Mouse (Mus musculus): ENCODE data around the gene Slc38a1. TPM values are rescaled to one million over a fixed set of nuclear protein-coding genes. Genes with fewer than 3 reads are reported as not detected.
A peak's percentile ranks its signal among the peaks of the same experiment; 100 is the strongest.

Slc38a1 gene
- total and polyA plus RNA-seq, 3 experiments, result 22.5 to 79.0 (median 39.4) TPM

DNA sequence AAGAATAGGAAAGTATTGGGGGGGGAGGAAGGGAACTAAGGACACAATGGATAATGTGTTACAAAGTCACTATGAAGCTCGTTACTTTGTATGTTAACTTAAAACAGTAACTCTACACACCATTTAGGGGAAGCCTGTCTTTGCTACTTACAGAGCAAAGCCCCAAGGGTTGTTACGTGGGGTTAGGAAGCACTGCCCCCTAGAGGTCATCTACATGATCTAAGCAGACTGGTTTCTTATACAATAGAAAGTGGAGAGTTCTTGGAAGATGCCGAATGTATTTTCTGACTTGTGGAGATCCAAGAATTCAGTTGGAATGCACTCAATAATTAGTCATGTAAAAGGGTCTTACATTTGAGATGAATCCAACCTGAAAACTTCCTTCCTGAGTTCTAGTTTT is 23.2 kb upstream of the Slc38a1 start:
- peak; percentile 90 for DNase-seq (ENCODE audit: extremely low read depth)
- Histone ChIP-seq H3K4me1 (ENCODE audit: control insufficient read depth in 1 of 2, insufficient read depth in 2 of 2) (peaks cover 2 to 8% of the 10 kb centered on the region in 2 experiments; a peak in 2 of 4 replicates), H3K9me3 (replicated peaks; ENCODE audit: low read length) (no peaks in the 10 kb centered on the region), H3K36me3 (replicated peaks in 1 of 2; ENCODE audit: control insufficient read depth in 1 of 2, insufficient read depth in 1 of 2, low read length in 1 of 2) (no peaks in the 10 kb centered on the region), H3K79me2 (replicated peaks; ENCODE audit: control insufficient read depth, extremely low read depth, insufficient read depth, poor library complexity, severe bottlenecking) (no peaks in the 10 kb centered on the region), H3K9ac (ENCODE audit: insufficient read depth, low read depth) (peak overlapping the region; percentile 55; the same call in 1 of the 2 replicates), H3K4me3 (replicated peaks in 1 of 3; ENCODE audit: low read depth in 2 of 3, low read length in 2 of 3, poor library complexity in 1 of 3) (peak overlapping the region; percentile 4 to 26 (median 25)), H3K4me2 (ENCODE audit: insufficient read depth, low read depth, poor library complexity, severe bottlenecking) (peak overlapping the region; percentile 99; the same call in 1 of the 2 replicates), H3K27ac (ENCODE audit: insufficient read depth, low read depth) (no peak overlapping the region), H3K27me3 (replicated peaks) (peaks cover 3% of the 10 kb centered on the region)
- no peak for TF ChIP-seq CHD1 (IDR thresholded peaks at IDR 0.05; ENCODE audit: low read depth, low read length)
- peak; percentile 85 for TF ChIP-seq ZC3H11A (IDR thresholded peaks at IDR 0.05; ENCODE audit: low read depth, low read length)
- no peak for TF ChIP-seq MYC (IDR thresholded peaks at IDR 0.05; ENCODE audit: low read depth, low read length)
- no peak for TF ChIP-seq NELFE (IDR thresholded peaks at IDR 0.05; ENCODE audit: low read depth, low read length)
- TF ChIP-seq MXI1 (IDR thresholded peaks at IDR 0.05; ENCODE audit: low read depth, low read length), result no peak
- TF ChIP-seq TBP (conservative IDR thresholded peaks at IDR 0.05; ENCODE audit: low read depth, low read length), result no peak
- no peak for TF ChIP-seq JUN (IDR thresholded peaks at IDR 0.05; ENCODE audit: insufficient read depth, low read depth, low read length)
- no peak for TF ChIP-seq RCOR1 (conservative IDR thresholded peaks at IDR 0.05; ENCODE audit: low read depth, low read length)
- TF ChIP-seq USF1 (IDR thresholded peaks at IDR 0.05; ENCODE audit: low read depth, low read length), result no peak
- no peak for TF ChIP-seq GABPA (IDR thresholded peaks at IDR 0.05; ENCODE audit: insufficient replicate concordance, low read depth, low read length)
- no peak for TF ChIP-seq POLR2AphosphoS2 (IDR thresholded peaks at IDR 0.05; ENCODE audit: low read depth, low read length)
- no peak for TF ChIP-seq NRF1 (IDR thresholded peaks at IDR 0.05; ENCODE audit: low read depth, low read length)
- TF ChIP-seq MAFK (IDR thresholded peaks at IDR 0.05; ENCODE audit: insufficient replicate concordance, low read length), result no peak
- no peak; the same call in none of the 2 replicates for TF ChIP-seq RAD21 (IDR thresholded peaks at IDR 0.05; ENCODE audit: low read depth, low read length)
- TF ChIP-seq HCFC1 (IDR thresholded peaks at IDR 0.05; ENCODE audit: low read depth, low read length), result no peak
- TF ChIP-seq UBTF (IDR thresholded peaks at IDR 0.05; ENCODE audit: low read depth, low read length), result no peak
- no peak for TF ChIP-seq MAZ (IDR thresholded peaks at IDR 0.05; ENCODE audit: low read depth, low read length)
- TF ChIP-seq KAT2A (IDR thresholded peaks at IDR 0.05; ENCODE audit: insufficient replicate concordance, low read length), result no peak
- no peak for TF ChIP-seq ZMIZ1 (IDR thresholded peaks at IDR 0.05; ENCODE audit: low read depth, low read length)
- TF ChIP-seq POLR2A (IDR thresholded peaks at IDR 0.05; ENCODE audit: low read depth, low read length), result no peak
- no peak for TF ChIP-seq BHLHE40 (IDR thresholded peaks at IDR 0.05; ENCODE audit: low read depth, low read length)
- 0 out of 2 replicates have a peak, but pooled peaks have one; percentile 19 for TF ChIP-seq TCF12 (IDR thresholded peaks at IDR 0.05; ENCODE audit: low read depth, low read length)
- TF ChIP-seq ELF1 (IDR thresholded peaks at IDR 0.05; ENCODE audit: low read depth, low read length), result no peak
- no peak for TF ChIP-seq ZNF384 (IDR thresholded peaks at IDR 0.05; ENCODE audit: low read depth, low read length)
- TF ChIP-seq CHD2 (IDR thresholded peaks at IDR 0.05; ENCODE audit: low read length), result no peak
- peak; percentile 93 for TF ChIP-seq SMC3 (IDR thresholded peaks at IDR 0.05; ENCODE audit: low read depth, low read length)
- TF ChIP-seq IRF4 (IDR thresholded peaks at IDR 0.05; ENCODE audit: low read depth, low read length), result no peak
- no peak for TF ChIP-seq MEF2A (IDR thresholded peaks at IDR 0.05; ENCODE audit: borderline replicate concordance, low read depth, low read length)
- TF ChIP-seq E2F4 (IDR thresholded peaks at IDR 0.05; ENCODE audit: insufficient replicate concordance, low read depth, low read length), result no peak
- no peak for TF ChIP-seq ETS1 (conservative IDR thresholded peaks at IDR 0.05; ENCODE audit: low read depth, low read length)
- peak; percentile 40; the same call in 1 of the 2 replicates for TF ChIP-seq SIN3A (IDR thresholded peaks at IDR 0.05; ENCODE audit: low read length)
- no peak for TF ChIP-seq EP300 (IDR thresholded peaks at IDR 0.05; ENCODE audit: low read length)
- no peak for TF ChIP-seq USF2 (conservative IDR thresholded peaks at IDR 0.05; ENCODE audit: low read depth, low read length)
- TF ChIP-seq CTCF (conservative IDR thresholded peaks at IDR 0.05 in 1 of 2, IDR thresholded peaks at IDR 0.05 in 1 of 2; ENCODE audit: low read depth in 2 of 2, low read length in 2 of 2), result peak; percentile 70 to 97
- no peak for TF ChIP-seq PAX5 (IDR thresholded peaks at IDR 0.05; ENCODE audit: low read length)
- dilution Hi-C loops (cut with MboI; ENCODE audit: extremely low pct_ligation_motif_present, extremely low pct_unique_long_range_greater_than_20kb, low sequenced_read_pairs) (no loop called here), in situ Hi-C loops (cut with MboI; ENCODE audit: low pct_ligation_motif_present, low pct_unique_long_range_greater_than_20kb, low sequenced_read_pairs) (no loop called here)

Data from CH12.LX (cell line).